Mouse (Mus musculus): ENCODE data around the gene Tbc1d9b. TPM values are rescaled to one million over a fixed set of nuclear protein-coding genes. Genes with fewer than 3 reads are reported as not detected.

Gene Tbc1d9b
- polyA plus RNA-seq, 1 experiment from 2014 or later = 37.5 TPM

- no peak for ATAC-seq (ENCODE audit: low FRiP score)
- Histone ChIP-seq H3K36me3 (peaks cover 55% of the 10 kb centered on the region), H3K4me3 (no peak overlapping the region), H3K27me3 (no peaks in the 10 kb centered on the region), H3K27ac (no peak overlapping the region), H3K4me2 (no peak overlapping the region), H3K9ac (no peak overlapping the region), H3K4me1 (replicated peaks) (no peaks in the 10 kb centered on the region), H3K9me3 (no peaks in the 10 kb centered on the region)
- WGBS = 84% methylated on average over 7 of the region's 7 CpGs
These were observed 57.5 kb downstream of the Tbc1d9b start for GRCm38 (mm10) chr11:50188682-50189081.

- Histone ChIP-seq H3K9ac (no peak overlapping the region), H3K4me2 (no peak overlapping the region), H3K9me3 (no peaks in the 10 kb centered on the region), H3K36me3 (peaks cover 52% of the 10 kb centered on the region), H3K4me3 (no peak overlapping the region), H3K27ac (no peak overlapping the region), H3K27me3 (no peaks in the 10 kb centered on the region), H3K4me1 (replicated peaks) (no peaks in the 10 kb centered on the region)
- WGBS = 88% methylated on average over 4 of the region's 4 CpGs
- no peak for ATAC-seq (ENCODE audit: low FRiP score)
These were observed 59.2 kb downstream of the Tbc1d9b start for GRCm38 (mm10) chr11:50190362-50190761.

GRCm38 (mm10) chr11:50192278-50192677, 61.1 kb downstream of the Tbc1d9b start:
- Histone ChIP-seq H3K27me3 (no peaks in the 10 kb centered on the region), H3K36me3 (peaks cover 58% of the 10 kb centered on the region), H3K4me1 (replicated peaks) (no peaks in the 10 kb centered on the region), H3K4me2 (no peak overlapping the region), H3K9me3 (no peaks in the 10 kb centered on the region), H3K9ac (no peak overlapping the region), H3K27ac (no peak overlapping the region), H3K4me3 (no peak overlapping the region)
- 93% methylated on average over 3 of the region's 3 CpGs for WGBS
- ATAC-seq (ENCODE audit: low FRiP score) = no peak

- Histone ChIP-seq H3K4me2 (no peak overlapping the region), H3K36me3 (peaks cover 61% of the 10 kb centered on the region), H3K4me1 (replicated peaks) (no peaks in the 10 kb centered on the region), H3K9ac (no peak overlapping the region), H3K27ac (no peak overlapping the region), H3K4me3 (no peak overlapping the region), H3K27me3 (no peaks in the 10 kb centered on the region), H3K9me3 (no peaks in the 10 kb centered on the region)
- WGBS = 80% methylated on average over 7 of the region's 7 CpGs
- no peak for ATAC-seq (ENCODE audit: low FRiP score)
These were observed 62.9 kb downstream of the Tbc1d9b start for GRCm38 (mm10) chr11:50194070-50194469.

- H3K4me3 ChIP-seq = no peak overlapping the region
- 79% methylated on average over 4 of the region's 4 CpGs for WGBS
- no peak overlapping the region for H3K4me2 ChIP-seq
- H3K9ac ChIP-seq = no peak overlapping the region
- peaks cover 69% of the 10 kb centered on the region for H3K36me3 ChIP-seq
- H3K27me3 ChIP-seq = no peaks in the 10 kb centered on the region
- ATAC-seq (ENCODE audit: low FRiP score) = no peak
- no peaks in the 10 kb centered on the region for H3K4me1 ChIP-seq (replicated peaks)
- no peaks in the 10 kb centered on the region for H3K9me3 ChIP-seq
- no peak overlapping the region for H3K27ac ChIP-seq
These were observed 63.6 kb downstream of the Tbc1d9b start for GRCm38 (mm10) chr11:50194793-50195192.

GRCm38 (mm10) chr11:50197500-50197899, 66.3 kb downstream of the Tbc1d9b start:
- Histone ChIP-seq H3K9me3 (no peaks in the 10 kb centered on the region), H3K4me2 (no peak overlapping the region), H3K27me3 (no peaks in the 10 kb centered on the region), H3K9ac (no peak overlapping the region), H3K4me3 (no peak overlapping the region), H3K27ac (no peak overlapping the region), H3K4me1 (replicated peaks) (no peaks in the 10 kb centered on the region), H3K36me3 (peaks cover 79% of the 10 kb centered on the region)
- ATAC-seq (ENCODE audit: low FRiP score) = no peak
- 94% methylated on average over 4 of the region's 4 CpGs for WGBS

GRCm38 (mm10) chr11:50198219-50198846, 67.1 kb downstream of the Tbc1d9b start:
- no peak overlapping the region for H3K4me3 ChIP-seq
- 86% methylated on average over 4 of the region's 5 CpGs for WGBS
- ATAC-seq (ENCODE audit: low FRiP score) = no peak

GRCm38 (mm10) chr11:50198916-50199315, 67.7 kb downstream of the Tbc1d9b start:
- ATAC-seq (ENCODE audit: low FRiP score) = no peak
- Histone ChIP-seq H3K27me3 (no peaks in the 10 kb centered on the region), H3K36me3 (peaks cover 85% of the 10 kb centered on the region), H3K4me2 (no peak overlapping the region), H3K4me3 (no peak overlapping the region), H3K9ac (no peak overlapping the region), H3K9me3 (no peaks in the 10 kb centered on the region), H3K4me1 (replicated peaks) (no peaks in the 10 kb centered on the region), H3K27ac (no peak overlapping the region)
- 89% methylated on average over 2 of the region's 2 CpGs for WGBS

More at GRCm38 (mm10) chr11:50198219-50198846, 67.1 kb downstream of the Tbc1d9b start:
- Histone ChIP-seq H3K27me3 (no peaks in the 10 kb centered on the region), H3K9ac (no peak overlapping the region), H3K27ac (no peak overlapping the region), H3K4me2 (no peak overlapping the region), H3K36me3 (peaks cover 85% of the 10 kb centered on the region), H3K9me3 (no peaks in the 10 kb centered on the region), H3K4me1 (replicated peaks) (no peaks in the 10 kb centered on the region)

GRCm38 (mm10) chr11:50200613-50201012, 69.4 kb downstream of the Tbc1d9b start:
- WGBS = 87% methylated on average over 8 of the region's 8 CpGs
- Histone ChIP-seq H3K4me3 (no peak overlapping the region), H3K4me2 (no peak overlapping the region), H3K27me3 (no peaks in the 10 kb centered on the region), H3K9me3 (no peaks in the 10 kb centered on the region), H3K4me1 (replicated peaks) (no peaks in the 10 kb centered on the region), H3K36me3 (peaks cover 94% of the 10 kb centered on the region), H3K27ac (no peak overlapping the region), H3K9ac (no peak overlapping the region)
- no peak for ATAC-seq (ENCODE audit: low FRiP score)

GRCm38 (mm10) chr11:50201590-50201989, 70.4 kb downstream of the Tbc1d9b start:
- no peak for ATAC-seq (ENCODE audit: low FRiP score)
- no peaks in the 10 kb centered on the region for H3K9me3 ChIP-seq
- WGBS = 88% methylated on average over 3 of the region's 3 CpGs
- no peak overlapping the region for H3K4me3 ChIP-seq
- H3K27ac ChIP-seq = no peak overlapping the region
- no peaks in the 10 kb centered on the region for H3K4me1 ChIP-seq (replicated peaks)
- H3K4me2 ChIP-seq = no peak overlapping the region
- H3K27me3 ChIP-seq = no peaks in the 10 kb centered on the region
- H3K36me3 ChIP-seq = peaks cover 96% of the 10 kb centered on the region
- no peak overlapping the region for H3K9ac ChIP-seq

GRCm38 (mm10) chr11:50203302-50203827, 72.2 kb downstream of the Tbc1d9b start:
- WGBS = 97% methylated on average over 9 of the region's 9 CpGs
- H3K4me3 ChIP-seq = no peak overlapping the region
- no peak overlapping the region for H3K9ac ChIP-seq
- H3K36me3 ChIP-seq = peaks cover 94% of the 10 kb centered on the region
- ATAC-seq (ENCODE audit: low FRiP score) = no peak
- H3K27me3 ChIP-seq = no peaks in the 10 kb centered on the region
- H3K9me3 ChIP-seq = no peaks in the 10 kb centered on the region
- no peak overlapping the region for H3K27ac ChIP-seq
- H3K4me2 ChIP-seq = no peak overlapping the region
- peaks cover 7% of the 10 kb centered on the region for H3K4me1 ChIP-seq (replicated peaks)

- ATAC-seq (ENCODE audit: low FRiP score) = no peak
These were observed 74.2 kb downstream of the Tbc1d9b start for GRCm38 (mm10) chr11:50205434-50205833.

GRCm38 (mm10) chr11:50206037-50206436, 74.8 kb downstream of the Tbc1d9b start:
- ATAC-seq (ENCODE audit: low FRiP score) = no peak
- H3K9ac ChIP-seq = no peak overlapping the region
- peaks cover 69% of the 10 kb centered on the region for H3K36me3 ChIP-seq
- no peak overlapping the region for H3K27ac ChIP-seq
- H3K27me3 ChIP-seq = no peaks in the 10 kb centered on the region
- H3K4me3 ChIP-seq = no peak overlapping the region
- no peak overlapping the region for H3K4me2 ChIP-seq
- H3K4me1 ChIP-seq (replicated peaks) = peaks cover 20% of the 10 kb centered on the region
- no peaks in the 10 kb centered on the region for H3K9me3 ChIP-seq
- 95% methylated on average over 2 of the region's 2 CpGs for WGBS

More at GRCm38 (mm10) chr11:50205434-50205833, 74.2 kb downstream of the Tbc1d9b start:
- no peak overlapping the region for H3K4me2 ChIP-seq
- 94% methylated on average over 3 of the region's 3 CpGs for WGBS
- H3K36me3 ChIP-seq = peaks cover 75% of the 10 kb centered on the region
- peaks cover 17% of the 10 kb centered on the region for H3K4me1 ChIP-seq (replicated peaks)
- H3K4me3 ChIP-seq = no peak overlapping the region
- no peak overlapping the region for H3K9ac ChIP-seq
- H3K27ac ChIP-seq = no peak overlapping the region
- H3K27me3 ChIP-seq = no peaks in the 10 kb centered on the region
- H3K9me3 ChIP-seq = no peaks in the 10 kb centered on the region

All from hindbrain, embryonic 13.5 days (tissue).